Mouse (Mus musculus) heart, postnatal 0 days (tissue): ENCODE data around the gene Rnf135. TPM values are rescaled to one million over a fixed set of nuclear protein-coding genes. Genes with fewer than 3 reads are reported as not detected.
"Not testable (repeated sequence)": the region's sequence is repeated elsewhere in the genome, so short reads cannot be mapped to it uniquely, and the experiment has no call there.

Source experiments
- ATAC-seq: fragments of 200-750 bp; cut with Nextera tagmentation; 2 replicates; pipeline ENCODE4 v1.8.0; 2017; ENCODE audit warnings: low read depth, moderate number of reproducible peaks, moderate library complexity; ENCODE audit not compliant: insufficient read depth
- DNase-seq: peaks from one replicate; pipeline ENCODE4 v3.0.0-alpha.2; 2016; ENCODE audit warnings: low spot score
- H3K27ac ChIP-seq: fragments of 300-500 bp; sonication (generic); 2 replicates; pipeline ENCODE4 v1.5.1; 2014; ENCODE audit warnings: low read depth, mild to moderate bottlenecking
- H3K27me3 ChIP-seq: fragments of 300-500 bp; sonication (generic); 2 replicates; pipeline ENCODE4 v1.6.1; 2014; ENCODE audit warnings: low read length, mixed read lengths; ENCODE audit not compliant: control insufficient read depth, insufficient read depth
- H3K36me3 ChIP-seq: fragments of 300-500 bp; sonication (generic); replicated peaks from 2 replicates; pipeline ENCODE4 v1.6.1; 2014; ENCODE audit warnings: low read length, mixed read lengths; ENCODE audit not compliant: control insufficient read depth, insufficient read depth
- H3K4me1 ChIP-seq: fragments of 300-500 bp; sonication (generic); 2 replicates; pipeline ENCODE4 v1.6.1; 2014; ENCODE audit warnings: antibody characterized with exemption; ENCODE audit not compliant: control insufficient read depth, insufficient read depth
- H3K4me2 ChIP-seq: fragments of 300-500 bp; sonication (generic); 2 replicates; pipeline ENCODE4 v1.6.1; 2014; ENCODE audit warnings: low read depth, mild to moderate bottlenecking, low read length, moderate library complexity
- H3K4me3 ChIP-seq: fragments of 300-500 bp; sonication (generic); 2 replicates; pipeline ENCODE4 v1.5.1; 2014; ENCODE audit warnings: low read depth, low read length
- H3K9ac ChIP-seq: fragments of 300-500 bp; sonication (generic); replicated peaks from 2 replicates; pipeline ENCODE4 v1.6.1; 2014; ENCODE audit warnings: low read depth, low read length, mixed read lengths
- H3K9me3 ChIP-seq: fragments of 300-500 bp; sonication (generic); replicated peaks from 2 replicates; pipeline ENCODE4 v1.6.1; 2016; ENCODE audit warnings: low read length; ENCODE audit not compliant: control insufficient read depth
- CTCF ChIP-seq: IDR thresholded peaks from 2 replicates; pipeline ENCODE4 v1.5.1; 2016; ENCODE audit warnings: antibody characterized with exemption, control low read depth, low read depth
- EP300 ChIP-seq: IDR thresholded peaks from 2 replicates; pipeline ENCODE4 v1.6.1; 2016; ENCODE audit warnings: antibody characterized with exemption, low read depth
- WGBS: fragments of 180-500 bp; shearing (Covaris S2); extraction: QIAGEN DNeasy Blood & Tissue Kit; methylation state at CpG from one replicate; pipeline ENCODE4 v1.1.7; 2014; 5-methylcytosine and 5-hydroxymethylcytosine counted together
- polyA plus RNA-seq: library from polyadenylated mRNA; unstranded; fragments of >200 nt; fragmentation: Nextera tagmentation; extraction: Ambion mirVana; gene quantifications from 2 replicates; pipeline ENCODE4 v1.2.1, GENCODE M21; 2015
- total RNA-seq: library from RNA; depleted of rRNA; stranded (reverse); fragments of >200 nt; gene quantifications from 2 replicates; pipeline ENCODE4 v1.2.3, GENCODE M21; 2014; ENCODE audit warnings: low replicate concordance

Rnf135 gene
- total and polyA plus RNA-seq, 2 experiments from 2014 or later: 10.2 to 12.9 TPM

DNA sequence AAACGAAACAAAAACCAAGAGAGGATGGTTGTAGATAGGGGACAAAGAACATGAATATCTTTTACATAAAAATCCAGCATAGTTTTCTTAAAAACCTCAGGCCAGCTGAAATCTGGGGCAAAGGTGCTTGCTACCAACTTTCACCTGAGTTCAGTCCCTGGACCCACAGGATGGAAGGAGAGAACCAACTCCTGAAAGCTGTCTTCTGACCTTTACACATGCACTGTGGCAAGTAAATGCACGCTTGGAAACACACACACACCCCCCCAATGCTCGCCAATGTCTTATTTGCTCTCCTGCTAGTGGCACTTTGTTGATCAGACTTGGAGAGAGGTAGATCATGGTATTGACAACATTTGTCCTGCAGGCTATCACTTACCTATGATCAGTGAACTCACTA, 31.6 kb downstream of the Rnf135 start:
- no peak for DNase-seq
- Histone ChIP-seq H3K36me3 (peaks cover 13% of the 10 kb centered on the region), H3K4me3 (no peak overlapping the region), H3K4me2 (no peak overlapping the region), H3K9me3 (no peaks in the 10 kb centered on the region), H3K27me3 (no peaks in the 10 kb centered on the region), H3K9ac (no peak overlapping the region), H3K4me1 (peaks cover 3% of the 10 kb centered on the region), H3K27ac (no peak overlapping the region)
- ATAC-seq: no peak
- TF ChIP-seq CTCF (no peak), EP300 (no peak)
- WGBS: 90% methylated on average over 3 of the region's 3 CpGs

DNA sequence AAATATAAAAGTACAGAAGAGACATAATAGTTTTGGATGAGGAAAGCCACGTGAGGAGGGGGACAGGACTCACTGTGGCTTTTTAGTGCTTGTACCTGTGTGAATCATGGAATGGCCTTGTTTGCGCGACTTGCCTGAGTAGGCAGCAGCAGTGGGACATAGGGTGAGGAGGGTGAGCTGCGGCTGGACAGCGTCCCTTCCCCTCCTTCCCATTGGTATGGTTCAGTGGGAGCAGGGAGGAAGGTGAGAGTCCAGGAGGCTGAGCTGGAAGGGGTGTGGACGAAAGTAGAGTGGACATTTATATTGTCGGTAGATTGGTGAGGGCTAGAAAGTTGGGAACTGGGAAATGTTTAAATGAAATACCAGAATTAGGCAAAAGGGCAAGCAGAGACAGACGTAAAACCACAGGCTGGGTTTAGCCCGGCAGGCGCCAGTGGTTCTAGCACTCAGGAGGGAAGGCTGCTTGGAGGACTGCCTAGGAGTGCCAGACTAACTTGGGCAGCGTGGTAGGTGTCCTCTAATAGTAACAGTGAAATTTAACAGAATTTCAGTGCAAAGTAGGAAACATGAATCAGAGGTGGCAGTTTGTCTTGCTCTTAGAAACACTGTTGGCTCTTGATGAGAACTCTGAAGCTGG, 35.1 kb downstream of the Rnf135 start:
- no peak overlapping the region for H3K4me3 ChIP-seq
- DNase-seq: no peak

DNA sequence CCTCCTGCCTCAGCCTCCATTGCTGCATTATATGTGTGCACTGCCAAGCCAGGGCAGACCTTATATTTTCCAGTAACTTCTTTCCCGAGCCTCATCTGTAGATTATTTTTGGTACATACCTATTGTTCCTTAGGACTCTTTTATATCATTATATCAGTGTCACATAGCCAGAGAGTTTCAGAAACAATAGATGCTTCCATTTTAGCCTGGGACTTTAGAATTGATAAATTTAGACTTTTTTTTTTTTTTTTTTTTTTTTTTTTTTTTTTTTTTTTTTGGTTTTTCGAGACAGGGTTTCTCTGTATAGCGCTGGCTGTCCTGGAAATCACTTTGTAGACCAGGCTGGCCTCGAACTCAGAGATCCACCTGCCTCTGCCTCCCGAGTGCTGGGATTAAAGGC, 46.4 kb downstream of the Rnf135 start:
- H3K9me3 ChIP-seq, H3K9ac ChIP-seq, H3K4me3 ChIP-seq, H3K4me1 ChIP-seq, ATAC-seq, H3K27ac ChIP-seq, H3K27me3 ChIP-seq, DNase-seq, H3K4me2 ChIP-seq: not testable (repeated sequence)
- H3K36me3 ChIP-seq: peaks cover 69% of the 10 kb centered on the region
- WGBS: 81% methylated on average over 3 of the region's 5 CpGs

More for the DNA sequence above, 35.1 kb downstream of the Rnf135 start:
- H3K9ac ChIP-seq: no peak overlapping the region
- H3K27me3 ChIP-seq: no peaks in the 10 kb centered on the region
- H3K9me3 ChIP-seq: no peaks in the 10 kb centered on the region
- no peaks in the 10 kb centered on the region for H3K4me1 ChIP-seq
- no peak for ATAC-seq
- no peak overlapping the region for H3K27ac ChIP-seq
- H3K36me3 ChIP-seq: peaks cover 35% of the 10 kb centered on the region
- no peak for TF ChIP-seq CTCF
- no peak for TF ChIP-seq EP300
- no peak overlapping the region for H3K4me2 ChIP-seq
- WGBS: 76% methylated on average over 11 of the region's 11 CpGs

DNA sequence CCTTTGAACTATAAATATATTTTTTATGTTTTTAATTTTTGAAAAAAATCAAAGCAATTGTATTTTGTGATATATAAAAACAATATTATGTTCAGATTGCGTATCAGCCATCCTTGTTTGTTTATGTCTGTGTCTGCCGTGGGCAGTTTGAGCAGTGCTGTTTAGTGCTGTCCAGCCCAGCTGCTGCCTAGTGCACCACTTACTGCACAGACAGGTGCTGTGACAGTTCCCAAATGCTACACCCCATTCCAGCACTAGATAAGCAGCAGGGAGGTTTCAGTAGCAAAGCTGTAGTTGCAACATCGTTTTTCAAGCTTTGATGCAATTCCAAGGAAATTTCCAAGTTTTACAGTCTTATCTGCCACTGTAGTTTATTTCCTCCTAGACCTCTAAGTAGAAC, 53.6 kb downstream of the Rnf135 start:
- Histone ChIP-seq H3K9me3 (no peaks in the 10 kb centered on the region), H3K36me3 (peaks cover 64% of the 10 kb centered on the region), H3K27ac (no peak overlapping the region), H3K27me3 (no peaks in the 10 kb centered on the region), H3K4me2 (no peak overlapping the region), H3K4me1 (no peaks in the 10 kb centered on the region), H3K9ac (no peak overlapping the region), H3K4me3 (no peak overlapping the region)
- no peak for ATAC-seq
- 64% methylated on average over 3 of the region's 3 CpGs for WGBS
- TF ChIP-seq EP300 (no peak), CTCF (no peak)
- DNase-seq: no peak

DNA sequence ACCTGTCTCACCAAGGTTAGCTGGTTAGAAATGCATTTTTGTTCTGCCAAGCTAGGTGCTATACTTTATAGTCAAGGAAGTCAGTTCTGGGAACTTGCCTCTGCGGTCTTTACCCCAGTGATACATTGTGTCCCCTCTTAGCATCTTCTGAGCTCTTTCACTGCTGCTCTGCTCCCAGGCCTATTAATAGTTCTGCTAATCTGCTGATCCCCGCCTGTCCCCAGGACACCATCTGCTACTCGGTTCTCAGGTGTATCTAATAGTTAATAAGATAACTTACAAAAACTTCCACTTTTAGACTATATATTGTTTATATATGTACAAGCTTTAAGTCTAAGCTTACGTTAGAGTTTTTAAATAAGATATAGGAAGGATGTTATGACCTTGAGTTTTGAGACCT, 54.7 kb downstream of the Rnf135 start:
- H3K4me2 ChIP-seq: no peak overlapping the region
- H3K27ac ChIP-seq: no peak overlapping the region
- H3K4me3 ChIP-seq: no peak overlapping the region
- no peak overlapping the region for H3K9ac ChIP-seq
- no peaks in the 10 kb centered on the region for H3K4me1 ChIP-seq
- DNase-seq (no peak), ATAC-seq (no peak)
- H3K36me3 ChIP-seq: peaks cover 65% of the 10 kb centered on the region
- TF ChIP-seq EP300 (no peak), CTCF (no peak)
- WGBS: 47% methylated on average over 4 of the region's 4 CpGs
- H3K27me3 ChIP-seq: no peaks in the 10 kb centered on the region
- H3K9me3 ChIP-seq: no peaks in the 10 kb centered on the region

DNA sequence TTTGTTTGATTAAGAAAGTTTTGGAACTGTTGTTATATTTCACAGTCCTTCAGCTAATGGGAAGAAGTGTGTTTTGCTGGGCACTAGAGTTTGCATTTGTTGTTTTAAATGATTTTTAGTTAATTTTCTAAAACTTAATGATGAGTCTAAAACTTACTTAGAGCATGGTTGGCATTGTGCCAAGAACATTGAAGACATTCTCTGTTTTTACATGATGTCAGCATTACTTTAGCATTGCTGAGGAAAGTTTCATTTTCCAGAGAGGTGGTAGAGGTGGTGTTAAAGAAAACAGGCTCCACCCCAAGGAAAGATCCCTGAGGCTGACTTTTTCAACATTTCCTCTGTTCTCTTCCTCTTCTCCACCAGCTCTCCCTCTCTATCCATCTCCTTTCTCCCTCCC, 63.4 kb downstream of the Rnf135 start:
- ATAC-seq (no peak), DNase-seq (no peak)
- Histone ChIP-seq H3K4me2 (no peak overlapping the region), H3K9ac (no peak overlapping the region), H3K9me3 (no peaks in the 10 kb centered on the region), H3K4me1 (peaks cover 8% of the 10 kb centered on the region; the same call in 1 of the 2 replicates), H3K27me3 (no peaks in the 10 kb centered on the region), H3K27ac (no peak overlapping the region), H3K36me3 (peaks cover 76% of the 10 kb centered on the region), H3K4me3 (no peak overlapping the region)
- no peak for TF ChIP-seq EP300
